Mouse (Mus musculus): ENCODE results near the gene Lrmp. TPM values are rescaled to one million over a fixed set of nuclear protein-coding genes. Genes with fewer than 3 reads are reported as not detected.
A peak's percentile ranks its signal among the peaks of the same experiment; 100 is the strongest.

The Lrmp gene
- polyA plus RNA-seq, 1 experiment from 2014 or later: 2.3 TPM

DNA sequence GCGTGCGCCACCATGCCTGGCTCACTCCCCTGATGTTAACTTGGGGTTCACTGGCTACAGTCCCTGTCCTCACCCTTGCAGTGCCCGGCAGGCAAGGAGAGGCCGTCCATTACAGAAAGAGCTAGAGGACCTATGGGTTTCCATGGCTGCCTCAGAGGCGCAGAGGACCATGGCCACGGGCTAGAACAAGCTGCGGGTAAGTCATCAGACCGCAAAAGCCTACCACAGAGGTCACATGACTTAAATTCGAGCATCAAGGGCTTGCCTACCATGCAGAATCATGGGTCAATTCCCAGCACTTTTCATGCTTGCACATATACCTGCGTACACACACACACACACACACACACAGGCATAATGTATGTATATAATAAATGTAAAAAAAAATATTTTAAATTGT is 10.0 kb upstream of the Lrmp start:
- H3K4me1 ChIP-seq (replicated peaks): peaks cover 10% of the 10 kb centered on the region
- peaks cover 4% of the 10 kb centered on the region for H3K9me3 ChIP-seq (replicated peaks)
- WGBS: 89% methylated on average over 10 of the region's 10 CpGs
- H3K4me3 ChIP-seq: no peak overlapping the region
- no peak overlapping the region for H3K9ac ChIP-seq
- H3K27ac ChIP-seq (ENCODE audit: poor library complexity, severe bottlenecking): no peak overlapping the region
- H3K4me2 ChIP-seq: no peak overlapping the region
- no peak for ATAC-seq (ENCODE audit: insufficient number of reproducible peaks, low FRiP score)
- no peaks in the 10 kb centered on the region for H3K27me3 ChIP-seq (replicated peaks)
- no peaks in the 10 kb centered on the region for H3K36me3 ChIP-seq

DNA sequence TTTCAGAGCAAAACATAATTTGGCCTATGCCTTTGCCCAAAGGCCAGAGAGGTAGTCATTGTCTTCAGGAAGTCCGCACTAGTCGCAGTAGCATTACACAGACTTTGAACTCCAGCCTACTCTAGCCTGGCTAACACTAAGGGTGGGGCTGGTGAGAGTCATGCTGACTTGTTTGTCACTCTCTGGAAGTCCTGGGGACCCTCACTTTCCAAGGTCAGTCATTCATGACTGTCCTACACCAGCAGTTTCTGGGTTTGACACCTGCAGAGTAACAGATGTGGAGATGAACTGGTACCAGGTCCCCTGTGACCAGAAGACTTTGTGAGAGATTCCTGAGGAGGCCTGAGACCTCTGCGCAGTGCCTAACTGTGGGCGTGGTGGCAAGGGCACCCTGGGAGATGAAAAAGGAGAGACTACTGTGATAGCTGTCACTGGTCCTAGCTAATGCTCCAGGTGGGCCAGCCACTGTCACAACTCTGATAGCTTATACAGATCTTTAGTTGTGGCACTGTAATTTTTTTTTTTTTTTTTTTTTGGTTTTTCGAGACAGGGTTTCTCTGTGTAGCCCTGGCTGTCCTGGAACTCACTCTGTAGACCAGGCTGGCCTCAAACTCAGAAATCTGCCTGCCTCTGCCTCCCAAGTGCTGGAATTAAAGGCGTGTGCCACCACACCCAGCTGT is 9.2 kb upstream of the Lrmp start:
- H3K36me3 ChIP-seq: no peaks in the 10 kb centered on the region
- no peak overlapping the region for H3K4me2 ChIP-seq
- H3K9me3 ChIP-seq (replicated peaks): peaks cover 7% of the 10 kb centered on the region
- no peaks in the 10 kb centered on the region for H3K27me3 ChIP-seq (replicated peaks)
- H3K4me1 ChIP-seq (replicated peaks): 0 out of 2 replicates have a peak, but pooled peaks cover 3% of the 10 kb centered on the region
- 86% methylated on average over 5 of the region's 6 CpGs for WGBS
- no peak for ATAC-seq (ENCODE audit: insufficient number of reproducible peaks, low FRiP score)
- no peak overlapping the region for H3K4me3 ChIP-seq
- no peak overlapping the region for H3K9ac ChIP-seq
- no peak overlapping the region for H3K27ac ChIP-seq (ENCODE audit: poor library complexity, severe bottlenecking)

DNA sequence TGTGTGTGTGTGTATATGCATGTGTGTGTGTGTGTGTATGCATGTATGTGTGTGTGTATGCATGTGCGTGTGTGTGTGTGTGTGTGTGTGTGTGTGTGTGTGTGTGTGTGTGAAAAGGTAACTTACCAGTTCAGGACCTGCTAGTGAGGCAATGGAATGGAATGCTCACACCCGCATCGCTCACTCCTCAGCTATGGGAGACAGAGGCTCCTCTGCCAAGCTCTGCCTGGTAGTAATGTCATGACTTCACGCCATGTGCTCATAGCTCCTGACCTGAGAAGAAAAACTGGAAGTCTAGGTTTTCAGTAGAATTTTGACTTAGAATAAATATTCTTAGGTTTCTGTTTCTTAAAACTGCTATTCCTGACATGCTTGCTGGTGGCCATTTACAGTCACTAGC is 4.7 kb upstream of the Lrmp start:
- H3K9ac ChIP-seq: no peak overlapping the region
- H3K27ac ChIP-seq (ENCODE audit: poor library complexity, severe bottlenecking): no peak overlapping the region
- H3K36me3 ChIP-seq: no peaks in the 10 kb centered on the region
- no peak overlapping the region for H3K4me3 ChIP-seq
- 89% methylated on average over 4 of the region's 4 CpGs for WGBS
- ATAC-seq (ENCODE audit: insufficient number of reproducible peaks, low FRiP score): no peak
- H3K4me1 ChIP-seq (replicated peaks): no peaks in the 10 kb centered on the region
- no peak overlapping the region for H3K4me2 ChIP-seq
- no peaks in the 10 kb centered on the region for H3K27me3 ChIP-seq (replicated peaks)
- H3K9me3 ChIP-seq (replicated peaks): peaks cover 7% of the 10 kb centered on the region

DNA sequence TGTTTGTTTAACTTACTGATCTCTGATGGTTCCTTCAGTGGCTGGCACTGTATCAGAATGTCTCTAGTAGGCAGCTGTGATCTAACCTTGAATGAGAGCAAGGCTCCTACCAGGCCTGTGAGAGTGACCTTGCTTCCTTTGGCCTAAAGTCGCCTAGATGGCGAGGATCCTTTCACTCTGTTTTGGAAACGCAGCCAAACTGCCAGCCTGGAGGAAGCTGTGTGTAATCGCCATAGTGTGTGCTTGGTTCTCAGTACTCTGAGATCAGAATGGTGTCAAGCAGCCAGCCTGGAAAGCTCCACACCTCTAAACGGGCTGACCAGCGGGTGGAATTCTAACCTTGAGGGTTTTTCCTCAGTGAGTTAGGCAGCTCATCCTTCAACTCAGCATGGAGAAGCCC is 2.6 kb upstream of the Lrmp start:
- Histone ChIP-seq H3K9ac (no peak overlapping the region), H3K27me3 (replicated peaks) (no peaks in the 10 kb centered on the region), H3K36me3 (no peaks in the 10 kb centered on the region), H3K9me3 (replicated peaks) (peaks cover 7% of the 10 kb centered on the region), H3K4me3 (no peak overlapping the region), H3K27ac (ENCODE audit: poor library complexity, severe bottlenecking) (no peak overlapping the region), H3K4me2 (no peak overlapping the region), H3K4me1 (replicated peaks) (peaks cover 9% of the 10 kb centered on the region)
- ATAC-seq (ENCODE audit: insufficient number of reproducible peaks, low FRiP score): no peak
- 50% methylated on average over 6 of the region's 6 CpGs for WGBS

DNA sequence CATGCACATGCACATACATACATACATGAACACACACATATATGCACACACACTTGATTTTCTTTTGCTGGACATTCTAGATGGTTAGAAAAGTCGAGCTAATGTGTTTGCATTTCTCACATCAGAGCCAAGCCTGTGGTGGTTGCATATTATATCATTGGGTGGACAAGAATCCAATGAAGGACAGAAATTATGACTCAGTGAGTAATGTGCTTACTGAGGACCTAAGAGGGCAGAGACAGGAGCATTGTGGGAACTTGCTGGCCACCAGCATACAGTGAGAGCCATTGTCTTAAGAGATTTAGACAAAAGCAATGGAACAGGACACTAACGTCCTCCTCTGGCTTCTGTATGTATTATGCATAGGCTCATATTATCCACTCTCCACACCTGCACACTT is 892 bp upstream of the Lrmp start:
- no peak overlapping the region for H3K4me3 ChIP-seq
- no peak for ATAC-seq (ENCODE audit: insufficient number of reproducible peaks, low FRiP score)
- H3K9ac ChIP-seq: no peak overlapping the region
- H3K27ac ChIP-seq (ENCODE audit: poor library complexity, severe bottlenecking): no peak overlapping the region
- H3K9me3 ChIP-seq (replicated peaks): peaks cover 7% of the 10 kb centered on the region
- H3K4me1 ChIP-seq (replicated peaks): peaks cover 9% of the 10 kb centered on the region
- H3K36me3 ChIP-seq: no peaks in the 10 kb centered on the region
- 61% methylated on average over 2 of the region's 2 CpGs for WGBS
- H3K4me2 ChIP-seq: no peak overlapping the region
- no peaks in the 10 kb centered on the region for H3K27me3 ChIP-seq (replicated peaks)

DNA sequence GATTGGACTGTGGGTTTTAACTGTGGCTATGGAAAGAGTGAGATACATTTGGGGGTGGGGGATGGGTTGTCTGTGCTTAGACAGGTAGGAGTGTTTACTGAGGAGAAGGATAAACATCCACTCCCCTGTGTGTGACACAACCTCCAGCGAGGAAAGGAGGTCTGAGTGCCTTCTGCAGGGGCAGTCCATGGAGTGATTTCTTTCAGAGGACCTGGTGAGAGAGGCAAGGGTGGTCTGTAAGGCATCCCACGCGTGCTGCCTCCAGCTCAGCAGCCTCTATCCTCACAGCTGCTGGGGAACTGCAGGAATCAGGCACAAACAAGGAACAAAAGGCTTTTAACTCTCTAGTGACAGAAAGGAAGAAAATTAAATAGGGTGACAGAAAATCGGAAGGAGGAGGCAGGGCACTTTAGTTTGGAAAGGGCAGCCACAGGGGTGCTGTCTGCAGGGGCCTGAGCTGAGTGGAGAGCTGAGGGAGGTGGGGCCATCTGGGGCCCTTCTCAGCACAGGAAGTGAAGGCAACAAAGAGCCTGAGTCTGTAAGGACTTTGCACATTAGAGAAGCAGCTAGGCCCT is 732 bp downstream of the Lrmp start:
- no peak overlapping the region for H3K27ac ChIP-seq (ENCODE audit: poor library complexity, severe bottlenecking)
- H3K4me3 ChIP-seq: no peak overlapping the region
- no peaks in the 10 kb centered on the region for H3K36me3 ChIP-seq
- H3K9me3 ChIP-seq (replicated peaks): no peaks in the 10 kb centered on the region
- H3K9ac ChIP-seq: peak overlapping the region; percentile 15; the same call in 1 of the 2 replicates
- H3K27me3 ChIP-seq (replicated peaks): no peaks in the 10 kb centered on the region
- H3K4me2 ChIP-seq: no peak overlapping the region
- peak; percentile 42; the same call in 1 of the 2 replicates for ATAC-seq (ENCODE audit: insufficient number of reproducible peaks, low FRiP score)
- H3K4me1 ChIP-seq (replicated peaks): peaks cover 22% of the 10 kb centered on the region
- 25% methylated on average over 4 of the region's 4 CpGs for WGBS

DNA sequence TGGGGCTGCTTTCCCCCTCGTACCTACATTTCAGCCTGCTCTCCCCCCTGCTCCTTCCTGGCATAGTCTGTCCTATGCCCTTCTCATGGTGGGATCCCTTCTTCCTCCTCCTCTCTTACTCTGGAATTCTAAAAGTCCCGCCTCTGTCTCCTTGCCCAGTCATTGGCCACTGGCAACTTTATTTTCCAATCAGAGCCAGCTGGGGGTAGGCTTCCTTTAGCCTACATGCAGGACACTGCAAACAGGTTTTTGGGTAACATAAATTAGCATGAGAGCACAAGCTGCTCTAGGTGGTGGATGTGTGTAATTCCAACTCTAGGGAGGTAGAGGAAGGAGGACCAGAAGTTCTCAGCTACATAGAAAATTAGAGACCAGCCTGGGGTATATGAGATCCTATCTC is 4.6 kb downstream of the Lrmp start:
- ATAC-seq (ENCODE audit: insufficient number of reproducible peaks, low FRiP score): no peak
- Histone ChIP-seq H3K9me3 (replicated peaks) (no peaks in the 10 kb centered on the region), H3K27ac (ENCODE audit: poor library complexity, severe bottlenecking) (no peak overlapping the region), H3K4me1 (replicated peaks) (peaks cover 39% of the 10 kb centered on the region), H3K4me2 (no peak overlapping the region), H3K27me3 (replicated peaks) (no peaks in the 10 kb centered on the region), H3K4me3 (no peak overlapping the region), H3K9ac (no peak overlapping the region), H3K36me3 (no peaks in the 10 kb centered on the region)
- 30% methylated on average over 2 of the region's 2 CpGs for WGBS

DNA sequence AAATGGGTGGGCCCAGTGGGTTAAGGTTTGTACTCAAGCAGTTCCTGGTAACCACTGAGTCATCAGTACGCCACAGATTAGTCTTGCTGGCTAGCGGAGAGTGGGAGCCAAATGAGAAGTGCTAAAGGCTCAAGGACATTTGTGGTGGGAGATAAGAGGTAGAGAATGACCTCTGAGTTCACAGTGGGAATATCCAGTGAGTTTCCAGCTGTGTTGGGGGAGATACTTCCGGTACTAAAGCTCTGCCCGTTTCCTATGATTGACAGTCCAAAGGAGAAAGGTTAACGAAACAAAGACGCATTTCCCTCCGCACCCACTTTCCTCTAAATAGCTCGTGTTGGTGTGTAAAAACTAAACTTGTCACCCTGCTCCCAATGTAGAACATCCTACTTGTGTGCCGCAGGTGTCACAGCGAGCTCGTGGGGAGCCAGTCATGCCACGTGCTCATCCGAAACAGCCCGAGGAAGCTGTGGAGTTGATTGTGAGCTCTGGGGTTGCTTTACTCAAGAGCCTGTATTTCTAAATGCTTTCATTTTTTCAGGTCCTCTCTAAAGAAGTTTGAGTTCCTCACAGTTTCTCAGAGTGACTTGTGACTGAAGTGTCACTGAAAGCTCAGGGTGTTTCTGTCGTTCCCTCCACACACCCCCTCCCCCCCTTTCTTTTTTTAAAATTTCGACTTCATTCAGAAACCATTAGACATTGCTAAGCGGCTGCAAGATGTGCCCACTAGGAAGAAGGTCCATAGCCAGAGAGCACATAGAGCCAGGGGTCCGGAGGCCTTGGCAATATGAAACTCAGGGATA is 5.5 kb downstream of the Lrmp start:
- ATAC-seq (ENCODE audit: insufficient number of reproducible peaks, low FRiP score): peak; percentile 41; the same call in 1 of the 2 replicates
- Histone ChIP-seq H3K4me1 (replicated peaks) (peaks cover 47% of the 10 kb centered on the region), H3K27ac (ENCODE audit: poor library complexity, severe bottlenecking) (peak overlapping the region; percentile 28; the same call in 1 of the 2 replicates), H3K4me2 (peak overlapping the region; percentile 35), H3K27me3 (replicated peaks) (no peaks in the 10 kb centered on the region), H3K9me3 (replicated peaks) (no peaks in the 10 kb centered on the region), H3K4me3 (no peak overlapping the region), H3K36me3 (no peaks in the 10 kb centered on the region), H3K9ac (no peak overlapping the region)
- 19% methylated on average over 18 of the region's 18 CpGs for WGBS

DNA sequence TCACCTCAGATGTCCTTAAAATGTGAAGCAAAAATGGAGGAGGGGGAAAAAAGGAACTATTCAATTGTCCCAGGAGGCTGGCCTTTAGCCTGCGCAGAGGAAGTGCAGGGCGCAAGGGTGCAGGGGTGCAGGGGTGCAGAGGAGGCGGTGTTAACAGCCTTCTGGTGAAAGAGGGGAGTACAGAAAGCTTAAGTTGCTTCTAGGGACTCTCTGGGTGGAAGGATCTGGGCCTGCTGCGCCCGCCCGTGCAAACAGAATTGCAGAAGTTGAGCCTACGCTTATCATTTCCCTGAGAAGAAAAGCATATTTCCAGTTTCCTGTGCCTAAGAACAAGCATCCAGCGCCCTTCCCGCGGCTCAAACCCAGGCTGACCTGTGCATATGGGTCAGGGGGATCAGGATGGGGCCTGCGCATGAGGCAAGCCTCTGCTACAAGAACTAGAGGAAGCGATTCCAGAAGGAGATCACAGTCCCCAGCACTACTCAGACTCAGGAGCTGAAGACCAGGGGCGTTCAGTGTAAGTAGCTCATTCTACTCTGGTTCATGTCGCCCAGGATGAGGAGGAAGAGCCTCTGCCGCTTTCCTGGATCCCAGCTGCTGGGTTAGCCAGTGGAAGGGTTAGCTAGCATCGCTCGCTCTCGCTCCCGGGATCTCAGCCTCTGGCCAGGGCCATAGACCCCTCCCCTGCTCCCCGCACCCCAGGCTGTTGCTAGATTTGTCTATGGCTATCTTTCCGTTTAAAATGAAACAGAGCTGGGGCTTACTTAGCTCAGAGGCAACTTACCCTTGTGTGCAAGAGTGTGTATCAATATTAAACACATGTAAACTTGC is 6.4 kb downstream of the Lrmp start:
- peak overlapping the region; percentile 35; the same call in 1 of the 2 replicates for H3K4me2 ChIP-seq
- no peaks in the 10 kb centered on the region for H3K27me3 ChIP-seq (replicated peaks)
- no peaks in the 10 kb centered on the region for H3K9me3 ChIP-seq (replicated peaks)
- ATAC-seq (ENCODE audit: insufficient number of reproducible peaks, low FRiP score): peak; percentile 30; the same call in 1 of the 2 replicates
- H3K4me1 ChIP-seq (replicated peaks): peaks cover 42% of the 10 kb centered on the region
- H3K27ac ChIP-seq (ENCODE audit: poor library complexity, severe bottlenecking): no peak overlapping the region
- no peak overlapping the region for H3K9ac ChIP-seq
- H3K4me3 ChIP-seq: no peak overlapping the region
- H3K36me3 ChIP-seq: no peaks in the 10 kb centered on the region
- WGBS: 48% methylated on average over 21 of the region's 21 CpGs

DNA sequence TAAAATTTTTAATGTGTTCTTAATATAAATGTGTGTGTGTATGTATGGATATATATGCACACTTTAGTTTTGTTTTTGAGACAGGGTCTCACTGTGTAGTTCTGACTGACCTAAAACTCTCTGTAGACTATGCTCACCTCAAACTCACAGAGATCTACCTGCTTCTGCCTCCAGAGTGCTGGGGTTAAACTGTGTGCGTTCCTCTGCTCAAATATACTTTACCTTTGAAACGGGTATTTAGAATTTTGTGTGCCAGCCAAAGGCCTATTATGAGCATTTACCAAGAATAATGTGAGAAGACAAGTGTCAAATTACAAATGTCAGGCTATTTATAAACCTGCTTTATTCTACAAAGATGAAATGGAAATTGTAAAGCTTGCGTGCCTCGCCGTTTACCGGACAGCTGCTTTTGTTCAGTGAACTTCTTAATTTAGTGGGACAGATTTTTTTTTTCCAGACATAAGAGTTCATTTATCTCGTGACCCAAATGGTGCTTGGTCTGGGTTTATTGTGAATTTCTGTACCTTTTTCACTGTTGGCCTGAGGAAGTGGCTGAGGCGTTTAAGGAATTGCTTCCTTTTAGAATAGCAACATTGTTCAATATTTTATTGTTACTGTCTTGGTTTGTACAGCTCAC is 7.1 kb downstream of the Lrmp start:
- no peaks in the 10 kb centered on the region for H3K9me3 ChIP-seq (replicated peaks)
- H3K4me3 ChIP-seq: no peak overlapping the region
- no peak overlapping the region for H3K4me2 ChIP-seq
- H3K4me1 ChIP-seq (replicated peaks): peaks cover 42% of the 10 kb centered on the region
- H3K9ac ChIP-seq: no peak overlapping the region
- no peak overlapping the region for H3K27ac ChIP-seq (ENCODE audit: poor library complexity, severe bottlenecking)
- WGBS: 61% methylated on average over 8 of the region's 8 CpGs
- ATAC-seq (ENCODE audit: insufficient number of reproducible peaks, low FRiP score): no peak
- no peaks in the 10 kb centered on the region for H3K27me3 ChIP-seq (replicated peaks)
- no peaks in the 10 kb centered on the region for H3K36me3 ChIP-seq
